Mouse (Mus musculus) heart, embryonic 16.5 days (tissue): ENCODE measurements at regions not wholly inside any gene's neighbourhood (a gene's known extent, or its start where the extent isn't known, plus 50 kb on each side); places are given as distances from the start of the nearest gene placed in this dataset.

ENCODE experiments used
- ATAC-seq: fragments of 200-750 bp; cut with Nextera tagmentation; replicated peaks from 2 replicates; pipeline ENCODE4 v1.8.0; 2017; ENCODE audit warnings: moderate number of reproducible peaks; ENCODE audit not compliant: insufficient read depth, low FRiP score; ENCODE audit errors: extremely low read depth
- H3K27ac ChIP-seq: fragments of 300-500 bp; sonication (generic); 2 replicates; pipeline ENCODE4 v1.5.1; 2014; ENCODE audit warnings: mild to moderate bottlenecking, low read length, control low read depth, moderate library complexity
- H3K27me3 ChIP-seq: fragments of 300-500 bp; sonication (generic); 2 replicates; pipeline ENCODE4 v1.6.1; 2014; ENCODE audit warnings: low read length, mixed read lengths; ENCODE audit not compliant: control insufficient read depth, insufficient read depth
- H3K36me3 ChIP-seq: fragments of 300-500 bp; sonication (generic); 2 replicates; pipeline ENCODE4 v1.6.1; 2014; ENCODE audit not compliant: control insufficient read depth, insufficient read depth
- H3K4me1 ChIP-seq: fragments of 300-500 bp; sonication (generic); 2 replicates; pipeline ENCODE4 v1.6.1; 2014; ENCODE audit warnings: low read length, mixed read lengths; ENCODE audit not compliant: control insufficient read depth, insufficient read depth
- H3K4me2 ChIP-seq: fragments of 300-500 bp; sonication (generic); 2 replicates; pipeline ENCODE4 v1.6.1; 2014; ENCODE audit warnings: low read depth, mild to moderate bottlenecking, control low read depth, low read length
- H3K4me3 ChIP-seq: fragments of 300-500 bp; sonication (generic); 2 replicates; pipeline ENCODE4 v1.5.1; 2014; ENCODE audit warnings: mild to moderate bottlenecking, control low read depth, low read length
- H3K9ac ChIP-seq: fragments of 300-500 bp; sonication (generic); 2 replicates; pipeline ENCODE4 v1.6.1; 2014; ENCODE audit warnings: low read length, control low read depth
- H3K9me3 ChIP-seq: fragments of 300-500 bp; sonication (generic); replicated peaks from 2 replicates; pipeline ENCODE4 v1.6.1; 2016; ENCODE audit warnings: low read length; ENCODE audit not compliant: control insufficient read depth
- WGBS: fragments of 180-500 bp; shearing (Covaris S2); extraction: QIAGEN DNeasy Blood & Tissue Kit; methylation state at CpG from one replicate; pipeline ENCODE4 v1.1.7; 2014; 5-methylcytosine and 5-hydroxymethylcytosine counted together

DNA sequence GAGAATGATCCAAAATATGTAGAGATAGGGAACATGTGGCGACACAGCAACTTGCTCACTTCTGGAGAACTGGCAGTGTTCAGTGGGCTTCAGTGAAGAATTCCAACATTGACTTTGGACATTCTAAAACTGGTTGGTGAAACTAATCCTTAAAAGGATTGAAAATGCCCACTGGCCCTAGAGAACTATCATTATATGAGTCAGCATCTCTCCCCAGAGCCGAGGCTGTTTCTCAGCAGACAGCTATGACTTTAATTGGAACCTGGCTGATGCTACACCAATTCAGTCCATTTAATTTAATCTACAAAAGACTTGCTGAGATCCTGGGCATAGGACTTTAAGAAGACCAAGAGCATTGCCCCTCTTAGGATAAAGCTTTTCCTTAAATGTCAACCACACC is 72.4 kb upstream of the Dusp10 start:
- H3K9ac ChIP-seq = no peak overlapping the region
- H3K27me3 ChIP-seq = no peaks in the 10 kb centered on the region; the same call in none of the 2 replicates
- peaks cover 7% of the 10 kb centered on the region for H3K9me3 ChIP-seq
- H3K4me2 ChIP-seq = no peak overlapping the region
- ATAC-seq = no peak
- H3K27ac ChIP-seq = no peak overlapping the region
- no peak overlapping the region for H3K4me3 ChIP-seq
- H3K36me3 ChIP-seq = no peaks in the 10 kb centered on the region
- no peaks in the 10 kb centered on the region for H3K4me1 ChIP-seq
- 83% methylated on average over 2 of the region's 2 CpGs for WGBS

DNA sequence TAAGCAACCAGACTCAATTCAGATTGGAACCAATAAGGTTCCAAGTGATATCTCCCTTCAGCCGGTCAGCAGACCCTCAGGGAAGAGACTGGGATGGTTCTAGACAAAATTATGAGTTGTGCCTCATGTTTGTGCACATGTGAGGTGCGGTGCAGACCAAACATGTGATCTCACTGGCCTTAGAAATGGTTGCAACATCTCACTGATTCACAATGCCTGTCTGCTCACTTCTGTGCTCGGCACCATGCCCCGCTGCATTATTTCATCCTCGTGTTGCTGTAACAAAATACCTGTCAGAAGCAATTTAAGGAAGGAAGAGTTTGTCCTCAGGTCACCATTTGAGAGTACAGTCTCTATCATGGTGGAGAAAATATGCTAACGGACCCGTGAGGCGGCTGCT is 66.9 kb upstream of the Dusp10 start:
- Histone ChIP-seq H3K4me2 (no peak overlapping the region), H3K36me3 (no peaks in the 10 kb centered on the region), H3K4me1 (no peaks in the 10 kb centered on the region), H3K9me3 (no peaks in the 10 kb centered on the region), H3K9ac (no peak overlapping the region), H3K27ac (no peak overlapping the region), H3K27me3 (no peaks in the 10 kb centered on the region; the same call in 1 of the 2 replicates), H3K4me3 (no peak overlapping the region)
- WGBS = 83% methylated on average over 8 of the region's 8 CpGs
- ATAC-seq = no peak

DNA sequence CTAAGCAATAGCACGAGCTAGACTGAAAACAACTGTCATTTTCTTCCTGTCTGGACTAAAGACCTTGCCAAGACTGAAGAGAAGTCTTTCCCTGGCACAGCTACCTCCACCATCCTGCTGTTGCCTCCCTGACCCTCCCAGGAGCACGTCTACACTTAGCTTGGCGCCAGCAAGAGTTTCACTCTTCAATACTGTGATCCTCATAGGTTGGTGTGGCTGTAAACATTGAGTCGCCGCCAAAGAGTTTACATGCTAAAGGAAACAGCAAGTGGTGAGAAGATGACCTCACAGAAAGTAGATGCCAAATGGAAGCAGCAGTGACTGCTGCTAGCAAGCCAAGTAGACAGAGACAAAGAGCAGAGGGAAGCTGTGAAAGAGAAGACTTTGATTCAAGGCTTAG is 66.0 kb upstream of the Dusp10 start:
- WGBS = 51% methylated on average over 5 of the region's 5 CpGs
- ATAC-seq = no peak
- no peaks in the 10 kb centered on the region for H3K9me3 ChIP-seq

DNA sequence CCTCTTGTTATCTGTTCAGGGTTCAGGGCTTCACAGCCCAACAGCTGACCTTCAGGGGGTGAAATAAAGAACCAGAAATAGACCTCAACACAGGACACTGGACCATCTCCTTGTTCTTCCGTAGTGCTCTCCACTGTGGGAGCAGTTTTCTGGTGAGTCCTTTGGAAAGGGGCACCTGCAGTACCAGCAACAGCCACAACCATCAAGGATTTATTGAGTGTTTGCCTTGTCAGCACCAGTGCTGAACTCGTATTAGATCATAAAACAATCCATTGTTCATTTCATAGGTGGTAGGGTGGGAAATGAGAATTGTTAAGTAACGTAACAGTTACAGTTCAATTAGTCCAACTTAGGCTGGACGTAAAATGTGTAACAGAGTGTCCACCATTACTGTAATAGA is 63.9 kb upstream of the Dusp10 start:
- H3K4me3 ChIP-seq = no peak overlapping the region
- 76% methylated on average over 4 of the region's 4 CpGs for whole genome bisulfite sequencing
- no peak for ATAC-seq
- no peaks in the 10 kb centered on the region for H3K27me3 ChIP-seq
- no peak overlapping the region for H3K27ac ChIP-seq
- no peak overlapping the region for H3K4me2 ChIP-seq
- no peak overlapping the region for H3K9ac ChIP-seq
- no peaks in the 10 kb centered on the region for H3K4me1 ChIP-seq
- no peaks in the 10 kb centered on the region for H3K9me3 ChIP-seq
- H3K36me3 ChIP-seq = no peaks in the 10 kb centered on the region

More for the DNA sequence above, 66.0 kb upstream of the Dusp10 start:
- H3K4me3 ChIP-seq = no peak overlapping the region
- no peaks in the 10 kb centered on the region for H3K36me3 ChIP-seq
- no peak overlapping the region for H3K9ac ChIP-seq
- H3K27me3 ChIP-seq = no peaks in the 10 kb centered on the region; the same call in 1 of the 2 replicates
- H3K4me2 ChIP-seq = peak overlapping the region; percentile 27
- no peaks in the 10 kb centered on the region for H3K4me1 ChIP-seq
- H3K27ac ChIP-seq = no peak overlapping the region

DNA sequence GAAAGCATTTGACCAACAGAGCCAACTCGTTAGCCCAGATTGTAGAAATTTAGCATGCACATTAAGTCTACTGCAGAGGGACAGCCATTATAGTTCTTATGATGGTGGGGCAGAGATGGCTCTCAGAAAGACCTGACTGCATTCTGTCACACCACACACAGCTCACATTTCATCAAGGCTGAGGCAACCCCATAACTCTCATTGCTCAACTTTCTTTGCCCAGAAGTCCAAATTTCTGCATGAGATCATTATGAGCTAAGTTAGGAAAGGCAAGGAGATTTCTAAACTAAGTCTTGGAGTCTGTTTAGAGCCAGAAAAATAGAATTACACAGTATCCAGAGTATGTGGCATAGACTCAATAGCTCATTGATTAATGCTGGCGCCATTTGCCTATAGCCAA is 59.0 kb upstream of the Dusp10 start:
- 83% methylated on average over 2 of the region's 2 CpGs for WGBS
- no peak overlapping the region for H3K9ac ChIP-seq
- no peak overlapping the region for H3K4me3 ChIP-seq
- H3K36me3 ChIP-seq = no peaks in the 10 kb centered on the region
- no peak for ATAC-seq
- H3K4me1 ChIP-seq = no peaks in the 10 kb centered on the region
- no peaks in the 10 kb centered on the region for H3K27me3 ChIP-seq
- no peaks in the 10 kb centered on the region for H3K9me3 ChIP-seq
- H3K27ac ChIP-seq = no peak overlapping the region
- H3K4me2 ChIP-seq = no peak overlapping the region

DNA sequence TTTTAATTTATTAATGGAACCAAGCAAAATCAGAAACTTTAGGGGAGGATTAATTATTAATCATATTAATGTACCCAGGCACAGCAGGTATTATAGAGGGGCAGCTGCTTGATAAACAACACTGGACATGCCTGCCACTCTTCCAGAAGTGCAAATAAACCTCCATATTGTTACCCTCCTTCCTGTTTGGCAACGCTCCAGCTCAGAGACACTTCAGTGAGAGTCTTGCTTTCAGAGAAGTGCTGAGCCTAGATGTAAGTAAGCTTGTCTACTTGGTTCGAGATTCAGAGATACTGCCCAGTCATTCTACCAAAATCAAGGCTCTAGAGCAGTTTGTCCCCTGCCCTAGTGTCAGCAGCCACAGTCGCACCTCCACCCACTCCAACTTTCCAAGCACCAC is 56.7 kb upstream of the Dusp10 start:
- ATAC-seq = no peak
- 66% methylated on average over 3 of the region's 3 CpGs for WGBS
- Histone ChIP-seq H3K9me3 (no peaks in the 10 kb centered on the region), H3K9ac (no peak overlapping the region), H3K4me1 (no peaks in the 10 kb centered on the region), H3K27ac (no peak overlapping the region), H3K4me3 (no peak overlapping the region), H3K36me3 (no peaks in the 10 kb centered on the region), H3K4me2 (no peak overlapping the region), H3K27me3 (no peaks in the 10 kb centered on the region)

DNA sequence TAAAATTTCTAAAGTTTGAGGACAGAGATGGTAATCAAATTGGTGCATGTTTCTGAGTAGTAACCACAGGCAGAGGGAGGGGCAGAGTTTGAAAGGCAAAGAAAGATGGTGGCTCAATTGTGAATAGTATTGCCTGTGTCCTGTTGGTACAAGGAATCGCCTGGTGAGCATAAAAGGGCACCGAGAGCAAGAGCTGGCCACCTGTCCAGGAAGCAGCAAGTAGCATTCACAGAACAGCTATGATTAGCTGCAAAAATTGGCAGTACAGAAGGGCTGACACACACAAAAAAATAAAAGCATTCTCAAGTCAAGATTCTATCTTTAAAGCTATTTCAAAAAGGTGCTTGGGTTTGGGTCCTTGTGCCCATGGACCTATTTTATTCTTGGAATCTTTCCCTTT is 51.7 kb upstream of the Dusp10 start:
- H3K4me2 ChIP-seq = no peak overlapping the region
- H3K27me3 ChIP-seq = no peaks in the 10 kb centered on the region
- no peaks in the 10 kb centered on the region for H3K4me1 ChIP-seq
- no peak overlapping the region for H3K27ac ChIP-seq
- no peak overlapping the region for H3K4me3 ChIP-seq
- no peaks in the 10 kb centered on the region for H3K9me3 ChIP-seq
- ATAC-seq = no peak
- 79% methylated on average over 2 of the region's 2 CpGs for WGBS
- no peak overlapping the region for H3K9ac ChIP-seq
- no peaks in the 10 kb centered on the region for H3K36me3 ChIP-seq

DNA sequence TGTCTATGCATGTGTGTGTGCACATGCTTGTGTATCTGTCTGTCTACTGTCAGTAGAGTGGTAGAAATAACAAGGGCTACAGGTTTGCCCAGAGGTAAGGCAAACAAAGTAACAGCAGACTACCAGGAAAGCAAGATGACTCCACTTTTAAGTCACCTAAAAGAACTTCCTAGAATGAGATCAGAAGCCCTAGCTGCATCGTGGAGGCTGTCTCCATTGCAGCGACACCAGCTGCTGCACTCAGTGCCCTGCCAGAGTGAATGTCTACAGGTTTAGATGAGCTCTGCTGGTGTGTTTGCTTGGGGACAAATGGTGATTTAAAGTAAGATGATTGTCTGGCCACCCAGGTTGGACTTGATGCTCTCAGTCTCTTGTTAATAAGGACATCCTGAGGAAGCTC is 50.6 kb upstream of the Dusp10 start:
- no peak for ATAC-seq
- Histone ChIP-seq H3K36me3 (no peaks in the 10 kb centered on the region), H3K4me3 (no peak overlapping the region), H3K9me3 (no peaks in the 10 kb centered on the region), H3K9ac (no peak overlapping the region), H3K4me1 (no peaks in the 10 kb centered on the region), H3K27ac (no peak overlapping the region), H3K27me3 (no peaks in the 10 kb centered on the region), H3K4me2 (no peak overlapping the region)
- 83% methylated on average over 2 of the region's 2 CpGs for WGBS

DNA sequence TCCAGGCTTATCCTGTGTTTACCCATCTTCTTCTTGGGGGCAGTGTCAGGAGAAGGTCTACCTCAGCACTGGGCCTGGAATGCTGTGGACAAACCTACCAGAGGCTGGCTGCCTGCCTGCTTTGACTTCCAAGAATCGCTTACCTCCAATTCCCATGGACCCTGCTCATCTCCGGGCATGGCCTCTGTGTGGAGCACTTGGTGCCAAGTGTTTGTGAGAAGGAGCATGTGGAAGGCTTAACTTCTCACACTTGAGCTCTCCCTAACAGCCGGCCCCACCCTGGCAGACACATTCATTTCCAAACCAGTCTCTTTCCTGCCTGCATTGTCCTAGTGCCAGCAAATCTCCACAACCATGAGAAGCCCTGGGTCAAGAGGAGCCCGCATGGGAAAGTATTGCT is 49.8 kb upstream of the Dusp10 start:
- Histone ChIP-seq H3K4me1 (no peaks in the 10 kb centered on the region), H3K27ac (no peak overlapping the region), H3K36me3 (no peaks in the 10 kb centered on the region), H3K4me2 (no peak overlapping the region), H3K27me3 (no peaks in the 10 kb centered on the region), H3K4me3 (no peak overlapping the region), H3K9me3 (no peaks in the 10 kb centered on the region), H3K9ac (no peak overlapping the region)
- 79% methylated on average over 4 of the region's 4 CpGs for WGBS
- ATAC-seq = no peak
